ENCODE assay signal across 28 mouse cellular contexts in the genomic region with DNA sequence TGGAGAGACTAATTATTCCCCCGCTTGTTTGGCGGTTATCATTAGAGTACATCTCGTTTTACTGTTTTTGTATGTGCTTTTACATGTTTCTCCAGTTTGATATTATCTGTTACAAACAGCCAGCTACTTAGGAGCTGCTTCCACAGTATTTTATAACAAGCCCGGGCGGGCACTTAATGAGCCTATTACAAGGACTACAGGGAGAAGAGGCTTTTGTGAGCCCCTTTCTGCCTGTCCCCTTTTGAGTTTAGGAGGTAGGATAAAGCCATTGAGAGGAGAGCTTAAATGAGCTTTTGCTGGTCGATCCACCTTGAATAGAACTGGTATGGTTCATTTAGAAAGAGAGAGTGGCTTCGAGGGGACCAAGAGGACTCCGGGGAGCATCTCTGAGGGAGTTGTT.
"Had no signal": no experiment of that assay in that cellular context is flagged by ENCODE, and none has a peak within 500 bp of the region (broad histone marks: within the 10 kb centered on the region; RNA-seq: fewer than 3 reads in every experiment).

No protein-coding gene starts in this region.

- H3K4me2 ChIP-seq: heart, embryonic 12.5 days; hindbrain, embryonic 12.5 days; hindbrain, embryonic 14.5 days; intestine, embryonic 15.5 days; limb, embryonic 13.5 days; limb, embryonic 15.5 days; liver, embryonic 12.5 days had no signal

- ATAC-seq: hindbrain, embryonic 16.5 days; inflammation-experienced regulatory T-cells, adult 6 months; intestine, embryonic 15.5 days; intestine, postnatal 0 days; liver, embryonic 12.5 days had no signal

- H3K27me3 ChIP-seq: heart, embryonic 12.5 days; intestine, embryonic 15.5 days; limb, embryonic 15.5 days; liver, embryonic 12.5 days had no signal

- DNase-seq: gastrocnemius, adult 2 months; gastrocnemius, postnatal 10 days; gastrocnemius, postnatal 25 days; heart, adult 2 months; heart, postnatal 10 days; heart, postnatal 4 days; kidney, adult 18-20 months; kidney, adult 8-10 months; kidney, postnatal 10 days; kidney, postnatal 25 days; kidney, postnatal 4 days; layer of hippocampus, adult 9-11 months; layer of hippocampus, postnatal 36 days; left cerebral cortex, postnatal 4 days had no signal

- H3K4me1 ChIP-seq: heart, embryonic 10.5 days; heart, embryonic 12.5 days; hindbrain, embryonic 12.5 days; intestine, embryonic 15.5 days; limb, embryonic 15.5 days; liver, embryonic 12.5 days had no signal

- H3K27ac ChIP-seq: gastrocnemius, adult 2 months; heart, adult 2 months; heart, embryonic 10.5 days; hindbrain, embryonic 10.5 days; hindbrain, embryonic 12.5 days; hindbrain, embryonic 14.5 days; intestine, embryonic 15.5 days; layer of hippocampus, adult 2 months; limb, embryonic 13.5 days; limb, embryonic 15.5 days; liver, embryonic 12.5 days; liver, embryonic 14.5 days had no signal

- H3K9me3 ChIP-seq: heart, embryonic 10.5 days; heart, embryonic 12.5 days; hindbrain, embryonic 10.5 days; hindbrain, embryonic 12.5 days; intestine, embryonic 15.5 days; limb, embryonic 13.5 days; limb, embryonic 15.5 days; liver, embryonic 12.5 days had no signal

- H3K36me3 ChIP-seq: heart, embryonic 10.5 days; heart, embryonic 12.5 days; hindbrain, embryonic 10.5 days; hindbrain, embryonic 12.5 days; intestine, embryonic 15.5 days; limb, embryonic 13.5 days; limb, embryonic 15.5 days; liver, embryonic 12.5 days had no signal

- H3K9ac ChIP-seq: heart, embryonic 12.5 days; hindbrain, embryonic 12.5 days; hindbrain, embryonic 14.5 days; intestine, embryonic 15.5 days; limb, embryonic 13.5 days; limb, embryonic 15.5 days; liver, embryonic 12.5 days; liver, embryonic 14.5 days had no signal

- H3K4me3 ChIP-seq: gastrocnemius, adult 2 months; heart, adult 2 months; heart, embryonic 10.5 days; heart, embryonic 12.5 days; hindbrain, embryonic 10.5 days; hindbrain, embryonic 12.5 days; intestine, embryonic 15.5 days; layer of hippocampus, adult 2 months; limb, embryonic 13.5 days; limb, embryonic 15.5 days; liver, embryonic 12.5 days had no signal
